Mouse (Mus musculus) hindbrain, embryonic 10.5 days (tissue): ENCODE results near the gene Akap2. TPM values are rescaled to one million over a fixed set of nuclear protein-coding genes. Genes with fewer than 3 reads are reported as not detected.

Experiments
- polyA plus RNA-seq: library from polyadenylated mRNA; unstranded; fragments of >200 nt; fragmentation: Nextera tagmentation; extraction: Ambion mirVana; gene quantifications from 2 replicates; pipeline ENCODE4 v1.2.1, GENCODE M21; 2016

The Akap2 gene
- polyA plus RNA-seq, 1 experiment from 2014 or later = 30.2 TPM

Other genes with a start within 250 kb of the Akap2 start
- gene Pakap, start 149.5 kb upstream of the Akap2 start, polyA plus RNA-seq = 25.3 and 32.6 TPM in 2 replicates
- gene D630039A03Rik, start 198.6 kb downstream of the Akap2 start, polyA plus RNA-seq = 0.24 and 0.36 TPM in 2 replicates
- gene Txn1, start 238.8 kb downstream of the Akap2 start, polyA plus RNA-seq = 411 and 413 TPM in 2 replicates